Mouse (Mus musculus) spleen, adult 2 months (tissue): ENCODE measurements around the gene Actr3b.

Experiments used
- CTCF ChIP-seq: fragments of 200-500 bp; IDR thresholded peaks from 2 replicates; pipeline ENCODE4 v1.5.1; 2011; ENCODE audit warnings: mild to moderate bottlenecking, inconsistent platforms; ENCODE audit not compliant: insufficient read depth, insufficient read length, insufficient replicate concordance; ENCODE audit errors: extremely low read depth
- POLR2A ChIP-seq: fragments of 200-500 bp; IDR thresholded peaks from 2 replicates; pipeline ENCODE4 v1.6.1; 2011; ENCODE audit warnings: low read depth, low read length, inconsistent platforms

DNA sequence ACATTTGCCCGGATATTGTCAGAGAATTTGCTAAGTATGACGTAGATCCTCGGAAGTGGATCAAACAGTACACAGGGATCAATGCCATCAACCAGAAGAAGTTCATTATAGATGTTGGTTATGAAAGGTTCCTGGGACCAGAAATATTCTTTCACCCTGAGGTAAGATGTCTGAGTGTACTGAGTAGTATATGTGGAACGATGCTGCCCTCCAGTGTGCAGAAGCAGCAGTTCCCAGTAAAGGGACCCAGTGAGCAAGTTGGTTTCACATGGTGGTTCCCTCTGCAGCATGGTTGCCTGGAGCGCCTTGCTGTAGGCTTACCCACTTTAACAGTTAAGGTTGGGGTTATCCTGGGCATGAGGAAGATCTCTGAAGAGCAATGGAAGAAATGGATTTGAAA lies 71.8 kb downstream of the Actr3b start:
- TF ChIP-seq CTCF (peak; percentile 41; the same call in 1 of the 2 replicates), POLR2A (no peak)
